Mouse (Mus musculus) ES-Bruce4 (cell line): ENCODE measurements at regions not wholly inside any gene's neighbourhood (a gene's known extent, or its start where the extent isn't known, plus 50 kb on each side); places are given as distances from the start of the nearest gene placed in this dataset.

Experiments
- H3K27ac ChIP-seq: 2 replicates; pipeline ENCODE4 v1.5.1; 2012; ENCODE audit warnings: low read length, inconsistent platforms; ENCODE audit not compliant: insufficient read depth
- H3K27me3 ChIP-seq: 2 replicates; pipeline ENCODE4 v1.6.1; 2012; ENCODE audit warnings: mild to moderate bottlenecking, low read length, inconsistent platforms; ENCODE audit not compliant: control insufficient read depth, poor library complexity, insufficient read depth, severe bottlenecking
- H3K36me3 ChIP-seq: 2 replicates; pipeline ENCODE4 v1.6.1; 2012; ENCODE audit warnings: inconsistent platforms, mild to moderate bottlenecking, low read length, moderate library complexity; ENCODE audit not compliant: control insufficient read depth, poor library complexity, insufficient read depth, severe bottlenecking
- H3K4me1 ChIP-seq: one replicate; pipeline ENCODE4 v1.8.1; 2011; ENCODE audit warnings: low read length; ENCODE audit not compliant: control insufficient read depth, insufficient read depth
- H3K4me3 ChIP-seq: 2 replicates; pipeline ENCODE4 v1.5.1; 2011; ENCODE audit warnings: low read depth, mild to moderate bottlenecking, low read length
- H3K9ac ChIP-seq: 2 replicates; pipeline ENCODE4 v1.6.1; 2012; ENCODE audit warnings: low read depth, mild to moderate bottlenecking, inconsistent platforms; ENCODE audit not compliant: poor library complexity, severe bottlenecking
- H3K9me3 ChIP-seq: replicated peaks from 2 replicates; pipeline ENCODE4 v1.6.1; 2012; ENCODE audit warnings: mild to moderate bottlenecking, low read length, inconsistent platforms; ENCODE audit not compliant: control insufficient read depth, poor library complexity, insufficient read depth, severe bottlenecking
- CTCF ChIP-seq: IDR thresholded peaks from one replicate; pipeline ENCODE4 v1.8.1; 2011; ENCODE audit warnings: low read depth, low read length
- EP300 ChIP-seq: IDR thresholded peaks from 2 replicates; pipeline ENCODE4 v1.6.1; 2011; ENCODE audit warnings: low read depth, low read length; ENCODE audit not compliant: insufficient read depth
- POLR2A ChIP-seq: IDR thresholded peaks from one replicate; pipeline ENCODE4 v1.8.1; 2011; ENCODE audit warnings: low read length; ENCODE audit not compliant: insufficient read depth

- no peak overlapping the region for H3K4me3 ChIP-seq
- no peak overlapping the region for H3K9ac ChIP-seq
- no peak for TF ChIP-seq CTCF
- TF ChIP-seq EP300, result no peak
- TF ChIP-seq POLR2A, result no peak
- peaks cover 5% of the 10 kb centered on the region; the same call in 1 of the 2 replicates for H3K9me3 ChIP-seq
- H3K36me3 ChIP-seq, result no peaks in the 10 kb centered on the region
- H3K4me1 ChIP-seq, result no peaks in the 10 kb centered on the region
- no peaks in the 10 kb centered on the region for H3K27me3 ChIP-seq
- H3K27ac ChIP-seq, result no peak overlapping the region
Observed at GRCm38 (mm10) chr15:8856419-8857084, 111.2 kb upstream of the Ranbp3l start.

GRCm38 (mm10) chr15:8855511-8855910, 112.2 kb upstream of the Ranbp3l start:
- H3K4me3 ChIP-seq, result no peak overlapping the region
- H3K4me1 ChIP-seq, result no peaks in the 10 kb centered on the region
- H3K9me3 ChIP-seq, result peaks cover 5% of the 10 kb centered on the region; the same call in 1 of the 2 replicates
- H3K27ac ChIP-seq, result no peak overlapping the region
- no peaks in the 10 kb centered on the region for H3K36me3 ChIP-seq
- no peak overlapping the region for H3K9ac ChIP-seq
- TF ChIP-seq CTCF, result no peak
- TF ChIP-seq POLR2A, result no peak
- no peaks in the 10 kb centered on the region for H3K27me3 ChIP-seq

GRCm38 (mm10) chr15:8854336-8854735, 113.4 kb upstream of the Ranbp3l start:
- peaks cover 5% of the 10 kb centered on the region; the same call in 1 of the 2 replicates for H3K9me3 ChIP-seq
- no peak overlapping the region for H3K27ac ChIP-seq
- TF ChIP-seq EP300 (no peak), POLR2A (no peak), CTCF (no peak)
- no peak overlapping the region for H3K9ac ChIP-seq
- no peaks in the 10 kb centered on the region for H3K27me3 ChIP-seq
- H3K36me3 ChIP-seq, result no peaks in the 10 kb centered on the region
- H3K4me3 ChIP-seq, result no peak overlapping the region
- no peaks in the 10 kb centered on the region for H3K4me1 ChIP-seq

- no peaks in the 10 kb centered on the region for H3K4me1 ChIP-seq
- H3K27ac ChIP-seq, result no peak overlapping the region
- no peaks in the 10 kb centered on the region for H3K36me3 ChIP-seq
- H3K4me3 ChIP-seq, result no peak overlapping the region
- no peaks in the 10 kb centered on the region for H3K27me3 ChIP-seq
- TF ChIP-seq CTCF (no peak), POLR2A (no peak), EP300 (no peak)
- H3K9me3 ChIP-seq, result peaks cover 5% of the 10 kb centered on the region; the same call in 1 of the 2 replicates
- no peak overlapping the region for H3K9ac ChIP-seq
Observed at GRCm38 (mm10) chr15:8850996-8851395, 116.8 kb upstream of the Ranbp3l start.

GRCm38 (mm10) chr15:8849413-8849812, 118.3 kb upstream of the Ranbp3l start:
- Histone ChIP-seq H3K27me3 (no peaks in the 10 kb centered on the region), H3K9ac (no peak overlapping the region), H3K9me3 (no peaks in the 10 kb centered on the region), H3K4me3 (no peak overlapping the region), H3K36me3 (no peaks in the 10 kb centered on the region), H3K4me1 (no peaks in the 10 kb centered on the region), H3K27ac (no peak overlapping the region)
- TF ChIP-seq CTCF, result peak; percentile 7
- no peak for TF ChIP-seq POLR2A

GRCm38 (mm10) chr15:8842129-8842528, 125.6 kb upstream of the Ranbp3l start:
- H3K27ac ChIP-seq, result no peak overlapping the region
- H3K27me3 ChIP-seq, result no peaks in the 10 kb centered on the region
- TF ChIP-seq POLR2A (no peak), EP300 (no peak), CTCF (no peak)
- H3K9ac ChIP-seq, result no peak overlapping the region
- H3K9me3 ChIP-seq, result no peaks in the 10 kb centered on the region
- no peaks in the 10 kb centered on the region for H3K36me3 ChIP-seq
- no peak overlapping the region for H3K4me3 ChIP-seq
- H3K4me1 ChIP-seq, result peaks cover 2% of the 10 kb centered on the region
